Mouse (Mus musculus) midbrain, embryonic 11.5 days (tissue): Measurements from ENCODE around the gene Nlgn1. TPM values are rescaled to one million over a fixed set of nuclear protein-coding genes. Genes with fewer than 3 reads are reported as not detected.

Source experiments
- ATAC-seq: fragments of 200-750 bp; cut with Nextera tagmentation; 2 replicates; pipeline ENCODE4 v1.8.0; 2017; ENCODE audit warnings: moderate TSS enrichment, moderate library complexity; ENCODE audit not compliant: low FRiP score
- DNase-seq: peaks from one replicate; pipeline ENCODE4 v3.0.0; 2015; ENCODE audit warnings: low spot score; ENCODE audit errors: missing footprints
- H3K27ac ChIP-seq: fragments of 300-500 bp; sonication (generic); 2 replicates; pipeline ENCODE4 v1.5.1; 2014; ENCODE audit warnings: low read depth, low read length
- H3K27me3 ChIP-seq: fragments of 300-500 bp; sonication (generic); 2 replicates; pipeline ENCODE4 v1.6.1; 2014; ENCODE audit warnings: mild to moderate bottlenecking, low read length, moderate library complexity, mixed read lengths; ENCODE audit not compliant: control insufficient read depth, insufficient read depth
- H3K36me3 ChIP-seq: fragments of 300-500 bp; sonication (generic); 2 replicates; pipeline ENCODE4 v1.6.1; 2014; ENCODE audit warnings: mild to moderate bottlenecking, low read length, moderate library complexity, mixed read lengths; ENCODE audit not compliant: control insufficient read depth, insufficient read depth
- H3K4me1 ChIP-seq: fragments of 300-500 bp; sonication (generic); 2 replicates; pipeline ENCODE4 v1.6.1; 2014; ENCODE audit warnings: low read length; ENCODE audit not compliant: control insufficient read depth, insufficient read depth
- H3K4me2 ChIP-seq: fragments of 300-500 bp; sonication (generic); 2 replicates; pipeline ENCODE4 v1.6.1; 2014; ENCODE audit warnings: mild to moderate bottlenecking, moderate library complexity
- H3K4me3 ChIP-seq: fragments of 300-500 bp; sonication (generic); 2 replicates; pipeline ENCODE4 v1.5.1; 2014; ENCODE audit warnings: low read depth, low read length
- H3K9ac ChIP-seq: fragments of 300-500 bp; sonication (generic); 2 replicates; pipeline ENCODE4 v1.6.1; 2014; ENCODE audit warnings: low read length
- H3K9me3 ChIP-seq: fragments of 300-500 bp; sonication (generic); 2 replicates; pipeline ENCODE4 v1.6.1; 2016; ENCODE audit warnings: low read length; ENCODE audit not compliant: control insufficient read depth
- WGBS: fragments of 180-500 bp; shearing (Covaris S2); extraction: QIAGEN DNeasy Blood & Tissue Kit; methylation state at CpG from one replicate; pipeline ENCODE4 v1.1.7; 2014; 5-methylcytosine and 5-hydroxymethylcytosine counted together
- polyA plus RNA-seq: library from polyadenylated mRNA; unstranded; fragments of >200 nt; fragmentation: Nextera tagmentation; extraction: Ambion mirVana; gene quantifications from 2 replicates; pipeline ENCODE4 v1.2.1, GENCODE M21; 2014

The Nlgn1 gene
- polyA plus RNA-seq, 1 experiment from 2014 or later, result 3.8 TPM

DNA sequence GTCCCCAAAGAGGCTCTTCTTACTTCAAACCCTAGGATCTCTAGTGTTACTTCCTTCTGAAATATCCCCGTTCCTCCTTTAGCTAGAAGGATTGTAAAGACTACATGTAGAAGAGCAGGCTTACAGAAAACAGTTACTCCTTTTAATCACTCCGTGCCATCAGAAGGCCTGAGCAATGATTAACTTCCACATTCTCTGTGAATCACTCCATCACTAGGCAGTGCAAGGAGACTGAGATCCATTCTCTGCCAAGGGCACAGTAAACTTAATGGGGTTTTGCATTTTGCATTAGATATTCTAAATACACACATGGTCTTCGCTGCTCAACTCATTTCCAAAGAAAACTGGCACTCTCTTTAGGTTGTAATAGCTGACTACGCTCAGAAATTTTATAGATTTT, 2.2 kb downstream of the Nlgn1 start:
- no peaks in the 10 kb centered on the region for H3K9me3 ChIP-seq
- H3K9ac ChIP-seq, result no peak overlapping the region
- peaks cover 2% of the 10 kb centered on the region; the same call in 1 of the 2 replicates for H3K4me1 ChIP-seq
- DNase-seq, result no peak
- H3K27me3 ChIP-seq, result peaks cover 9% of the 10 kb centered on the region
- no peak overlapping the region for H3K27ac ChIP-seq
- no peak overlapping the region for H3K4me3 ChIP-seq
- WGBS, result 77% methylated on average over 4 of the region's 4 CpGs
- ATAC-seq, result no peak
- H3K36me3 ChIP-seq, result no peaks in the 10 kb centered on the region
- H3K4me2 ChIP-seq, result peak overlapping the region; percentile 24; the same call in 1 of the 2 replicates

DNA sequence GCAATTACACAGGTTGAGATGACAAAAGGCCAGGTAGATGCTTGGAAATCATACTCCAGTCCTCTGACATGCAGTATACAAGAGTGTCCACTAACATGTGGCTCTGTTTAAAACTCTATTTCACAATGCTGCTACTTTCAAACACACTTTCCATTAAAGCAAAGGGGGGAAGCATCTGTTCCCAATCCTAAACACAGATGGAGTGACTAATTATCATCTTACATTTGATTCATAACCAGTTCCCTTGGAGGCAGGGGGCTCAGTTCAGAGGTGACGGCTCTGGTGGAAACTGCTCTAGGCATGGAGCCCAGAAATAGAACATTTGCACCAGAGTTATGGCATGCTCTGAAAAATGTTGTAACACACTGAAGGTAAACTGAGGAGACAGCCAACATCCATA, 7.8 kb downstream of the Nlgn1 start:
- DNase-seq, result no peak
- no peak overlapping the region for H3K27ac ChIP-seq

DNA sequence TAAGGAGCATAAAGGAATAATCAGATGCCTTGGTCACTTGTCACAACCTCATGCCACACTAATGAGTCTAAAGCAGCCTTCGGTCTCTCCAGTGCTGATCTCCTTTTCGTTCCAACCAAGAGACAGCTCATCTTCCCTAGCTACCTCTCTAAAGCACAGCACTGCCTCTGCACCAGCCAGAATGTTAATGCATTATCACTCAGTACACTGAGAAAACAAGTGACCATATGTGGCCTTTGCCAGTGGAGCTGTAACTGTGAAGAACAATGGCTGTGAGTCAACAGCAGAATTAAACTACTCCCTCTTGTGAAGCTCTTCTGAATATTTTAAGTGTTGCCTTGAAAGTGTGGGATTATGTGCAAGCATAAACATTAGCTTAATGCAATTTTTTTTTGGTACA, 14.9 kb downstream of the Nlgn1 start:
- Histone ChIP-seq H3K9ac (no peak overlapping the region), H3K4me2 (no peak overlapping the region), H3K4me3 (no peak overlapping the region), H3K36me3 (no peaks in the 10 kb centered on the region), H3K9me3 (no peaks in the 10 kb centered on the region), H3K4me1 (0 out of 2 replicates have a peak, but pooled peaks cover 3% of the 10 kb centered on the region), H3K27ac (no peak overlapping the region), H3K27me3 (no peaks in the 10 kb centered on the region)
- DNase-seq (no peak), ATAC-seq (peak; percentile 63)
- 68% methylated on average over 2 of the region's 2 CpGs for WGBS

More for the DNA sequence above, 7.8 kb downstream of the Nlgn1 start:
- Histone ChIP-seq H3K4me2 (no peak overlapping the region), H3K9ac (no peak overlapping the region), H3K4me1 (no peaks in the 10 kb centered on the region), H3K4me3 (no peak overlapping the region), H3K9me3 (no peaks in the 10 kb centered on the region), H3K36me3 (no peaks in the 10 kb centered on the region), H3K27me3 (no peaks in the 10 kb centered on the region)
- no peak for ATAC-seq
- 73% methylated on average over 1 of the region's 1 CpGs for WGBS

DNA sequence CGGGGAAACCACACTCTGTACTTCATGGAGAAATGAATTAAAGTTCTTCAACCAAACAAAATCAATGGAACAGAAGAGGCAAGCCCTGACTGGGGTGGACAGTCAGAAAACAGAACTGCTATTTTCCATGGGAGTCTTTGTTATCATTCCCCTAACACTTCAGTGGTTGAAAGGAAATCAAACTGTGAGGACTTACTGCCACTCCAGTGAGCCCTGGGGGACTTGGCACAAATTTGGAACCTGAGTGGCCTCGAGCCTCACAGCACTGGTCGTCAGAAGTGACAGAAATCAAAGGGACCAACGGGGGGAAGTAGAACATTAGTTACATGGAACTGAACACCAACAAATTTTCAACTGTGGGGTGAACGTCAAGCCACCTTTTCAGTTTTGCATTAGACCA, 34.4 kb downstream of the Nlgn1 start:
- Histone ChIP-seq H3K9ac (no peak overlapping the region), H3K36me3 (no peaks in the 10 kb centered on the region), H3K27ac (no peak overlapping the region), H3K4me1 (no peaks in the 10 kb centered on the region), H3K4me2 (no peak overlapping the region), H3K27me3 (no peaks in the 10 kb centered on the region), H3K4me3 (no peak overlapping the region), H3K9me3 (no peaks in the 10 kb centered on the region)
- no peak for ATAC-seq
- DNase-seq, result no peak
- WGBS, result 58% methylated on average over 5 of the region's 5 CpGs

DNA sequence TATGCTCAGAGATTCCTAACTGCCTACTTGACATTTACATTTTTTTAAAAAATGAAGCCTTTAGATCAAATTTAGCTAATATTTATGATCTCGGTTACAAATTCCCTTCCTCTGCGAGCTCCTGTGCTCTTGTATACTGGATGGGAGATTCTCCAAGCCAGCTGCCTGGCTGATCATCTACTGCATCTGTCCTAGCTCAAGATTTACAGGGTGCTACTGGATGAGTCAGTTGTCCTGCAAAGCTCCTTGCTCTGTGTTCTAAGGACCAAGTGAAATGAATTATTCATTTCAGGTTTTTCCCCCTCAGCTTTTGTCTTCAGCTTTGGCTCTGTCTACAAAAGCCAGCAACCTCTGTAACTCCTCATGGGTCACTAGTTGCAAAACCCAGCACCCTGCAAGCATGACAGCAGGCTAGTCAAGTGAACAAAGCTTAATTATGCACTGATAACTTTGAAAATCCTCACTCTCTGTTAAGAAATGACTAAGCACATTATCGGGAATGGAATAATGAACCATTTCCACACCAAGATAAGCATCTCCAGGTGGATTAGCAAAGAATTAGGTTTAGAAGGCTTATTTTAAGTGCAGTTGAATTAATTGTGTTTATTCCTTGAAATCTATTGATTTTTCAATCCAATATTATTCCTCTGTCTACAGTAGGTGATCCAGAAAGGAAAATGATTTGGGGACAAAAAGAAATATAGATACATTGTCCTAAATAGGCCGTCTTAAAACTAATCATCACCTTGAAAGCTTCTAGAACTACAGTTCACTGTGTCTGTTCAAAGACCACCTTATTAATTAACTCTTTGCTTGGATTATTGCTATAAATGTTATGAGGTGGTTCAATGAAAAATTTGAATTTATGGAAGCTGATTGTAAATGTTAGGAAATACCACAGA, 61.1 kb downstream of the Nlgn1 start:
- H3K27ac ChIP-seq, result no peak overlapping the region; the same call in 1 of the 2 replicates
- 20% methylated on average over 4 of the region's 4 CpGs for WGBS
- no peaks in the 10 kb centered on the region for H3K36me3 ChIP-seq
- H3K9me3 ChIP-seq, result no peaks in the 10 kb centered on the region
- H3K9ac ChIP-seq, result no peak overlapping the region
- H3K27me3 ChIP-seq, result no peaks in the 10 kb centered on the region; the same call in 1 of the 2 replicates
- peak; percentile 94 for ATAC-seq
- H3K4me1 ChIP-seq, result peaks cover 8% of the 10 kb centered on the region; the same call in 1 of the 2 replicates
- no peak overlapping the region for H3K4me2 ChIP-seq
- H3K4me3 ChIP-seq, result no peak overlapping the region
- peak; percentile 90 for DNase-seq

DNA sequence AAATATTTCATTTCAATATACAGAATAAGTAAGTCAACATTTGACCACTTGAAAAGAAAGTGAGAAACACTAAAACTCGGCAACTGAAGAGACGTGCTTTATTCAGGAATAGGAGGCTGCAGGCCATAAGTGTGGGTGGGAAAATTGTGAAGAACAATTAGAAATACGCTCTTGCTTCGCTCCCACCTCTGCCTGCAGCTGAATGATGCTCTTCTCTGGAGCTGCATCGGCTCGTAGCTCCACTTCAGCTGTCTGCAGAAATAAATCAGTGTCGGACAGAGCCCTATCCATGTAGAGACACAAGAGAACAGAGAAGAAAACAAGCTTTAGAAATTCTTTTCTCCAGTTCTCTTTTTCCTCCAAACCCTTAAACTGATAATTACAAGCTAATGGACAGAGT, 85.7 kb downstream of the Nlgn1 start:
- Histone ChIP-seq H3K27me3 (no peaks in the 10 kb centered on the region), H3K9ac (no peak overlapping the region), H3K4me3 (no peak overlapping the region), H3K4me2 (no peak overlapping the region), H3K4me1 (no peaks in the 10 kb centered on the region), H3K27ac (no peak overlapping the region), H3K36me3 (no peaks in the 10 kb centered on the region), H3K9me3 (no peaks in the 10 kb centered on the region)
- 91% methylated on average over 7 of the region's 7 CpGs for WGBS
- ATAC-seq, result no peak
- DNase-seq, result no peak

DNA sequence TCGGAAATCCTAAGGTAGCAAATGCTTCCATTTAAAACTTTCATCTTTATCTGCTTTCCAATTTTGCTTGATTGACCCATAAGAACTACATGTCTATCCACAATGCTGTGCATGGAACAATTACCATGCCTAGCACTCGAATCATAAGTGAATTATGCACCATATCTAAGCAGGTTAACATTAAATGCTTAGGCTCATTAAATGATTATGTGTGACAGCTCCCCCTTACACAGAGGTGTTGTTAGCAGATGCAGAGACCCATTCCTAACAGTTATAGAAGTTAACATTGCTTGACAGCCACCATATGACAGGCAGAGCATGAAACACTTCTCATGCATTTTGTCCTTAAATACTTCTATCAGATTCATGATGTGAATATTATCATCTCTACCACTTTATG, 89.0 kb downstream of the Nlgn1 start:
- H3K4me1 ChIP-seq, result no peaks in the 10 kb centered on the region
- H3K9ac ChIP-seq, result no peak overlapping the region
- no peak overlapping the region for H3K4me2 ChIP-seq
- no peaks in the 10 kb centered on the region for H3K36me3 ChIP-seq
- WGBS, result 47% methylated on average over 2 of the region's 2 CpGs
- H3K4me3 ChIP-seq, result no peak overlapping the region
- H3K9me3 ChIP-seq, result no peaks in the 10 kb centered on the region
- no peak for DNase-seq
- H3K27ac ChIP-seq, result no peak overlapping the region
- no peaks in the 10 kb centered on the region for H3K27me3 ChIP-seq
- ATAC-seq, result peak; percentile 70

- Histone ChIP-seq H3K27ac (no peak overlapping the region), H3K4me2 (no peak overlapping the region), H3K9me3 (no peaks in the 10 kb centered on the region), H3K4me3 (no peak overlapping the region), H3K9ac (no peak overlapping the region), H3K4me1 (no peaks in the 10 kb centered on the region), H3K27me3 (no peaks in the 10 kb centered on the region), H3K36me3 (no peaks in the 10 kb centered on the region)
- ATAC-seq (no peak), DNase-seq (no peak)
- WGBS, result 72% methylated on average over 2 of the region's 2 CpGs
These were observed 102.3 kb downstream of the Nlgn1 start for GRCm38 (mm10) chr3:26230006-26230405.

DNA sequence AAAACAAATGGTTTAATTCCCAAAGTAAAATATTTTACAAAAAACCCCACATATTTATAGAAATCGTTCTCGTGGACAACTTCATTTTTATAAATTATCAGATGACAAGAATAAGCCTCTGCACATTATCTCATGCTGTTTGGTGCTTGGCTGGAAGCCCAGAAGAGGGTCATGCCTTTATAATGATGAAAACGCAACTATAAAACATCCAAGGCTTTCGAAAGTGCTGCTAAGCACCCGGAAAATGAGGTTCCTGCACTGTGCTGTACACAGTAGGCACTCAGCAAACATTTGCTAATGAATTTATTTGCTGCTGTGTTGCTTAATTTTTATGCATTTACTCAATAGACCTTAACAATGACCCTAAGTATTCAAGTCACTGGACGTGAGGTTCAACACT, 103.4 kb downstream of the Nlgn1 start:
- no peaks in the 10 kb centered on the region for H3K4me1 ChIP-seq
- DNase-seq, result no peak
- no peak for ATAC-seq
- no peak overlapping the region for H3K9ac ChIP-seq
- H3K9me3 ChIP-seq, result no peaks in the 10 kb centered on the region
- H3K4me3 ChIP-seq, result no peak overlapping the region
- no peaks in the 10 kb centered on the region for H3K27me3 ChIP-seq
- H3K4me2 ChIP-seq, result no peak overlapping the region
- 84% methylated on average over 6 of the region's 6 CpGs for WGBS
- H3K36me3 ChIP-seq, result no peaks in the 10 kb centered on the region
- no peak overlapping the region for H3K27ac ChIP-seq
